ENCODE assay signal across 45 mouse cellular contexts in the genomic region with DNA sequence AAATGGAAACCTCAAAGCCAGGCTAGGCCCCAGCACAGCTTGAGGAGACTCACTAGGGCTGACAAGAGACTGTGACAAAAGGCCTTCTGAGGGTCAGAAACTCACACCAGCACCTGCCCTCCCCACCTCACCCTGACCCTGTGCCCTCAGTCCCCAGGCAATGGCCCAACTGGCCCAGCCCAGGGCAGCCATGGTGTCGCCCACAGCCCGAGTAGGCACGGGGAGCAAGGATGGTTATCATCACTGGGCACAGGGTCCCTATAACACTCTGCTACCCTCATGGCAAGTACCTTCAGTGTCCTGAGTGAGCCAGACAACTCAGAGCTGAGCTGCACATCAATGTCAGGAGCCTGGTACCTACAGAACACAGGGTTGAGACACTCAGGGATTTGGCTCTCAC. TPM values are rescaled to one million over a fixed set of nuclear protein-coding genes. Genes with fewer than 3 reads are reported as not detected.
"Had no signal": no experiment of that assay in that cellular context is flagged by ENCODE, and none has a peak within 500 bp of the region (broad histone marks: within the 10 kb centered on the region; RNA-seq: fewer than 3 reads in every experiment).

No protein-coding gene starts in this region.

- H3K9me3 ChIP-seq: limb, embryonic 10.5 days; limb, embryonic 13.5 days; limb, embryonic 15.5 days; liver, embryonic 13.5 days; liver, embryonic 15.5 days; lung, embryonic 15.5 days; megakaryocyte, embryonic 14.5 days; midbrain, embryonic 12.5 days; midbrain, embryonic 15.5 days; neural tube, embryonic 12.5 days had no signal

- H3K4me3 ChIP-seq: left cerebral cortex, adult 2 months; limb, embryonic 10.5 days; limb, embryonic 12.5 days; limb, embryonic 13.5 days; limb, embryonic 15.5 days; liver, embryonic 13.5 days; liver, embryonic 15.5 days; lung, embryonic 15.5 days; megakaryocyte, embryonic 14.5 days; midbrain, embryonic 10.5 days; midbrain, embryonic 12.5 days; midbrain, embryonic 15.5 days; myocyte; neural tube, embryonic 12.5 days had no signal

- H3K27ac ChIP-seq: left cerebral cortex, adult 2 months; limb, embryonic 10.5 days; limb, embryonic 12.5 days; limb, embryonic 13.5 days; limb, embryonic 15.5 days; liver, embryonic 13.5 days; liver, embryonic 14.5 days; liver, embryonic 15.5 days; lung, embryonic 15.5 days; macrophage; midbrain, embryonic 10.5 days; midbrain, embryonic 12.5 days; midbrain, embryonic 15.5 days; neural tube, embryonic 12.5 days had no signal

- H3K9ac ChIP-seq: limb, embryonic 12.5 days; limb, embryonic 13.5 days; limb, embryonic 15.5 days; liver, embryonic 13.5 days; liver, embryonic 14.5 days; liver, embryonic 15.5 days; liver, postnatal 0 days; lung, embryonic 14.5 days; lung, embryonic 15.5 days; midbrain, embryonic 12.5 days; midbrain, embryonic 15.5 days; neural tube, embryonic 12.5 days had no signal

- H3K27me3 ChIP-seq: limb, embryonic 12.5 days; limb, embryonic 13.5 days; limb, embryonic 15.5 days; liver, embryonic 15.5 days; lung, embryonic 15.5 days; megakaryocyte, embryonic 14.5 days; midbrain, embryonic 12.5 days; midbrain, embryonic 15.5 days; neural tube, embryonic 12.5 days had no signal

- DNase-seq: left cerebral cortex, postnatal 4 days; liver, embryonic 13.5 days; liver, postnatal 0 days; lung, adult 18-20 months; lung, adult 2 months; lung, embryonic 14.5 days; lung, postnatal 10 days; lung, postnatal 14 days; lung, postnatal 36 days; midbrain, embryonic 14.5 days had no signal

- H3K4me2 ChIP-seq: limb, embryonic 12.5 days; limb, embryonic 13.5 days; limb, embryonic 15.5 days; liver, embryonic 11.5 days; liver, embryonic 13.5 days; liver, embryonic 15.5 days; lung, embryonic 14.5 days; lung, embryonic 15.5 days; midbrain, embryonic 11.5 days; midbrain, embryonic 12.5 days; midbrain, embryonic 15.5 days; neural tube, embryonic 12.5 days had no signal

- H3K4me1 ChIP-seq: limb, embryonic 12.5 days; lung, embryonic 15.5 days; midbrain, embryonic 10.5 days; midbrain, embryonic 12.5 days; neural tube, embryonic 12.5 days had no signal

- ATAC-seq: liver, postnatal 0 days; lung, postnatal 0 days; midbrain, embryonic 15.5 days had no signal

RNA-seq across cellular contexts. Expression of a gene that starts 28.7 kb away (rescaled TPM):
- total RNA-seq: monocyte, adult 5-6 weeks had no signal
- polyA plus RNA-seq: macrophage had no signal

RNA-seq across cellular contexts. Expression of a gene that starts 56.2 kb away (rescaled TPM):
- total RNA-seq: left cerebral cortex, postnatal 14 days; left cerebral cortex, postnatal 25 days; left cerebral cortex, postnatal 4 days; liver, adult 2 months; megakaryocyte progenitor cell, adult 5-6 weeks; megakaryocyte, adult 5-6 weeks; megakaryocyte-erythroid progenitor cell, adult 5-6 weeks; midbrain, postnatal 0 days; monocyte, adult 5-6 weeks had no signal
- polyA plus RNA-seq: limb, embryonic 10.5 days; limb, embryonic 11.5 days; limb, embryonic 12.5 days; limb, embryonic 13.5 days; limb, embryonic 14.5 days; limb, embryonic 15.5 days; liver, adult 2 months; liver, embryonic 11.5 days; liver, embryonic 13.5 days; liver, embryonic 14.5 days; liver, embryonic 15.5 days; liver, embryonic 16.5 days; liver, postnatal 0 days; lung, adult 2 months; lung, embryonic 14.5 days; lung, embryonic 15.5 days; lung, embryonic 16.5 days; lung, postnatal 0 days; macrophage; midbrain, embryonic 10.5 days; midbrain, embryonic 14.5 days; midbrain, embryonic 15.5 days; midbrain, postnatal 0 days; myocyte; neural tube, embryonic 12.5 days had no signal

RNA-seq across cellular contexts. Expression of a gene that starts 58.9 kb away (rescaled TPM):
- total RNA-seq: left cerebral cortex, adult 18-20 months; left cerebral cortex, adult 2 months; left cerebral cortex, adult 8-10 months; left cerebral cortex, postnatal 10 days; left cerebral cortex, postnatal 14 days; left cerebral cortex, postnatal 25 days; left cerebral cortex, postnatal 36 days; left cerebral cortex, postnatal 4 days; liver, adult 2 months; megakaryocyte progenitor cell, adult 5-6 weeks; megakaryocyte, adult 5-6 weeks; megakaryocyte-erythroid progenitor cell, adult 5-6 weeks; midbrain, postnatal 0 days; monocyte, adult 5-6 weeks had no signal
- polyA plus RNA-seq: limb, embryonic 10.5 days; limb, embryonic 11.5 days; limb, embryonic 12.5 days; limb, embryonic 13.5 days; limb, embryonic 14.5 days; limb, embryonic 15.5 days; liver, adult 2 months; liver, embryonic 11.5 days; liver, embryonic 13.5 days; liver, embryonic 14.5 days; liver, embryonic 15.5 days; liver, embryonic 16.5 days; liver, postnatal 0 days; lung, adult 2 months; lung, embryonic 14.5 days; lung, embryonic 15.5 days; lung, embryonic 16.5 days; lung, postnatal 0 days; macrophage; myocyte; neural tube, embryonic 11.5 days; neural tube, embryonic 12.5 days had no signal
